In genomic region chr2:3332484-3333242, GRCm38 (mm10) we compare ENCODE assay signal across 8 mouse cellular contexts. TPM values are rescaled to one million over a fixed set of nuclear protein-coding genes. Genes with fewer than 3 reads are reported as not detected.
DNase-seq lines count a peak whose midpoint lies in the region; ATAC-seq and TF ChIP-seq lines count a peak whose summit lies in the region.

Rpp38 (minus strand) TSS chr2:3332643.

- H3K27ac ChIP-seq in forebrain, embryonic 13.5 days = peak within 1 kb of the TSS; percentile 57
- H3K27ac ChIP-seq in neural tube, embryonic 15.5 days (replicated peaks) = peak within 1 kb of the TSS; percentile 91

- no peak for TF ChIP-seq CTCF in E14TG2a.4 (conservative IDR thresholded peaks at IDR 0.05; ENCODE audit: low read length)

- H3K4me2 ChIP-seq in forebrain, embryonic 13.5 days = peak within 1 kb of the TSS; percentile 75
- H3K4me2 ChIP-seq in neural tube, embryonic 15.5 days = peak within 1 kb of the TSS; percentile 71

- H3K4me3 ChIP-seq in E14TG2a.4 (replicated peaks; ENCODE audit: low read length) = peak within 1 kb of the TSS; percentile 89
- H3K4me3 ChIP-seq in forebrain, embryonic 13.5 days = peak within 1 kb of the TSS; percentile 66
- H3K4me3 ChIP-seq in neural tube, embryonic 15.5 days (replicated peaks) = peak within 1 kb of the TSS; percentile 71

- peaks cover 30% of the 10 kb centered on the region for H3K4me1 ChIP-seq in E14TG2a.4 (replicated peaks; ENCODE audit: low read depth, low read length)
- H3K4me1 ChIP-seq in forebrain, embryonic 13.5 days = peaks cover 22% of the 10 kb centered on the region
- peaks cover 30% of the 10 kb centered on the region for H3K4me1 ChIP-seq in neural tube, embryonic 15.5 days

- H3K9ac ChIP-seq in forebrain, embryonic 13.5 days = peak within 1 kb of the TSS; percentile 75
- peak within 1 kb of the TSS; percentile 85 for H3K9ac ChIP-seq in neural tube, embryonic 15.5 days (replicated peaks)

- H3K36me3 ChIP-seq in E14TG2a.4 (ENCODE audit: insufficient read depth, low read length) = peaks cover 37% of the 10 kb centered on the region
- H3K36me3 ChIP-seq in forebrain, embryonic 13.5 days (ENCODE audit: poor library complexity, severe bottlenecking) = peaks cover 16% of the 10 kb centered on the region
- H3K36me3 ChIP-seq in neural tube, embryonic 15.5 days = peaks cover 19% of the 10 kb centered on the region

- intact Hi-C loops in heart, postnatal 14 days (cut with DNase I) = loop anchor here (2.0 to 10.0 kb wide), 3 partner anchors 48 to 182 kb away; partner anchors contain the start of genes Cdnf, Gm45902, Hspa14 and Nmt2

- peak; percentile 98 for ATAC-seq in forebrain, embryonic 13.5 days
- peak; percentile 98 for ATAC-seq in neural tube, embryonic 15.5 days (ENCODE audit: low FRiP score)

- peak; percentile 94 for DNase-seq in c-Kit-positive CD71-positive TER-119-positive erythroid progenitor cells, embryonic 14.5 days (ENCODE audit: low spot score)
- peak; percentile 94 to 97 for DNase-seq in heart, postnatal 14 days
- DNase-seq in layer of hippocampus, adult 11-12 months (ENCODE audit: low spot score) = peak; percentile 99
- DNase-seq in lung, adult 18-20 months = peak; percentile 98 to 99
- peak; percentile 98 for DNase-seq in testis, postnatal 14 days (ENCODE audit: low spot score)

- H3K9me3 ChIP-seq in E14TG2a.4 (ENCODE audit: low read length) = no peaks in the 10 kb centered on the region
- no peaks in the 10 kb centered on the region for H3K9me3 ChIP-seq in forebrain, embryonic 13.5 days (replicated peaks)
- H3K9me3 ChIP-seq in neural tube, embryonic 15.5 days (replicated peaks) = no peaks in the 10 kb centered on the region

- WGBS in forebrain, embryonic 13.5 days = under 1% methylated on average over 45 of the region's 45 CpGs
- under 1% methylated on average over 45 of the region's 45 CpGs for WGBS in neural tube, embryonic 15.5 days

- peaks cover 3% of the 10 kb centered on the region; the same call in 1 of the 2 replicates for H3K27me3 ChIP-seq in E14TG2a.4 (ENCODE audit: insufficient read depth, low read length)
- peaks cover 15% of the 10 kb centered on the region; the same call in 1 of the 2 replicates for H3K27me3 ChIP-seq in forebrain, embryonic 13.5 days
- H3K27me3 ChIP-seq in neural tube, embryonic 15.5 days (replicated peaks) = no peaks in the 10 kb centered on the region

RNA-seq across cellular contexts. Expression of gene Rpp38, which starts in this region (rescaled TPM):
- 15.0 and 16.5 TPM in 2 replicates for polyA plus RNA-seq in forebrain, embryonic 13.5 days (2015; fragmentation: Nextera tagmentation; extraction: Ambion mirVana)
- total RNA-seq in heart, postnatal 14 days (2021) = 1 to 10 TPM; 4.1 to 4.7 TPM
- 11.6 and 14.1 TPM in 2 replicates for polyA plus RNA-seq in neural tube, embryonic 15.5 days (2015; fragmentation: Nextera tagmentation; extraction: Ambion mirVana)

Comparison
In these comparisons a context has a peak if more than half of its experiments do, and no peak if none do; other contexts are left out.
1. Peak in every context shown above with its lines: DNase-seq, ATAC-seq, H3K4me3 ChIP-seq and H3K27ac ChIP-seq.